Mouse (Mus musculus) midbrain, embryonic 11.5 days (tissue): ENCODE measurements around the gene Elfn2. TPM values are rescaled to one million over a fixed set of nuclear protein-coding genes. Genes with fewer than 3 reads are reported as not detected.

Experiments
- ATAC-seq: fragments of 200-750 bp; cut with Nextera tagmentation; 2 replicates; pipeline ENCODE4 v1.8.0; 2017; ENCODE audit warnings: moderate TSS enrichment, moderate library complexity; ENCODE audit not compliant: low FRiP score
- DNase-seq: peaks from one replicate; pipeline ENCODE4 v3.0.0; 2015; ENCODE audit warnings: low spot score; ENCODE audit errors: missing footprints
- H3K27ac ChIP-seq: fragments of 300-500 bp; sonication (generic); 2 replicates; pipeline ENCODE4 v1.5.1; 2014; ENCODE audit warnings: low read depth, low read length
- H3K27me3 ChIP-seq: fragments of 300-500 bp; sonication (generic); 2 replicates; pipeline ENCODE4 v1.6.1; 2014; ENCODE audit warnings: mild to moderate bottlenecking, low read length, moderate library complexity, mixed read lengths; ENCODE audit not compliant: control insufficient read depth, insufficient read depth
- H3K36me3 ChIP-seq: fragments of 300-500 bp; sonication (generic); 2 replicates; pipeline ENCODE4 v1.6.1; 2014; ENCODE audit warnings: mild to moderate bottlenecking, low read length, moderate library complexity, mixed read lengths; ENCODE audit not compliant: control insufficient read depth, insufficient read depth
- H3K4me1 ChIP-seq: fragments of 300-500 bp; sonication (generic); 2 replicates; pipeline ENCODE4 v1.6.1; 2014; ENCODE audit warnings: low read length; ENCODE audit not compliant: control insufficient read depth, insufficient read depth
- H3K4me2 ChIP-seq: fragments of 300-500 bp; sonication (generic); 2 replicates; pipeline ENCODE4 v1.6.1; 2014; ENCODE audit warnings: mild to moderate bottlenecking, moderate library complexity
- H3K4me3 ChIP-seq: fragments of 300-500 bp; sonication (generic); 2 replicates; pipeline ENCODE4 v1.5.1; 2014; ENCODE audit warnings: low read depth, low read length
- H3K9ac ChIP-seq: fragments of 300-500 bp; sonication (generic); 2 replicates; pipeline ENCODE4 v1.6.1; 2014; ENCODE audit warnings: low read length
- H3K9me3 ChIP-seq: fragments of 300-500 bp; sonication (generic); 2 replicates; pipeline ENCODE4 v1.6.1; 2016; ENCODE audit warnings: low read length; ENCODE audit not compliant: control insufficient read depth
- WGBS: fragments of 180-500 bp; shearing (Covaris S2); extraction: QIAGEN DNeasy Blood & Tissue Kit; methylation state at CpG from one replicate; pipeline ENCODE4 v1.1.7; 2014; 5-methylcytosine and 5-hydroxymethylcytosine counted together
- polyA plus RNA-seq: library from polyadenylated mRNA; unstranded; fragments of >200 nt; fragmentation: Nextera tagmentation; extraction: Ambion mirVana; gene quantifications from 2 replicates; pipeline ENCODE4 v1.2.1, GENCODE M21; 2014

The Elfn2 gene
- polyA plus RNA-seq, 1 experiment from 2014 or later = 0.18 TPM

GRCm38 (mm10) chr15:78752991-78753390, 34.4 kb upstream of the Elfn2 start:
- H3K4me1 ChIP-seq = peaks cover 5% of the 10 kb centered on the region; the same call in 1 of the 2 replicates

GRCm38 (mm10) chr15:78750608-78751350, 32.2 kb upstream of the Elfn2 start:
- no peaks in the 10 kb centered on the region for H3K9me3 ChIP-seq
- WGBS = 61% methylated on average over 6 of the region's 6 CpGs
- DNase-seq (peak; percentile 78), ATAC-seq (no peak)
- no peak overlapping the region for H3K4me2 ChIP-seq
- no peak overlapping the region for H3K9ac ChIP-seq
- H3K4me3 ChIP-seq = no peak overlapping the region
- no peaks in the 10 kb centered on the region for H3K27me3 ChIP-seq
- H3K27ac ChIP-seq = no peak overlapping the region
- H3K4me1 ChIP-seq = peaks cover 5% of the 10 kb centered on the region; the same call in 1 of the 2 replicates
- no peaks in the 10 kb centered on the region for H3K36me3 ChIP-seq

More at GRCm38 (mm10) chr15:78752991-78753390, 34.4 kb upstream of the Elfn2 start:
- Histone ChIP-seq H3K27ac (no peak overlapping the region), H3K27me3 (no peaks in the 10 kb centered on the region), H3K4me3 (no peak overlapping the region), H3K9ac (no peak overlapping the region), H3K4me2 (no peak overlapping the region), H3K36me3 (peaks cover 7% of the 10 kb centered on the region), H3K9me3 (no peaks in the 10 kb centered on the region)
- DNase-seq = no peak
- no peak for ATAC-seq

GRCm38 (mm10) chr15:78749855-78750254, 31.3 kb upstream of the Elfn2 start:
- no peaks in the 10 kb centered on the region for H3K36me3 ChIP-seq
- WGBS = 59% methylated on average over 5 of the region's 5 CpGs
- H3K4me1 ChIP-seq = peaks cover 3% of the 10 kb centered on the region; the same call in 1 of the 2 replicates
- no peaks in the 10 kb centered on the region for H3K9me3 ChIP-seq
- no peak overlapping the region for H3K27ac ChIP-seq
- H3K4me3 ChIP-seq = no peak overlapping the region
- H3K4me2 ChIP-seq = no peak overlapping the region
- H3K9ac ChIP-seq = no peak overlapping the region
- ATAC-seq = no peak
- peak; percentile 49 for DNase-seq
- no peaks in the 10 kb centered on the region for H3K27me3 ChIP-seq

GRCm38 (mm10) chr15:78744206-78744605, 25.6 kb upstream of the Elfn2 start:
- no peak overlapping the region for H3K4me2 ChIP-seq
- 3% methylated on average over 5 of the region's 5 CpGs for WGBS
- H3K27ac ChIP-seq = no peak overlapping the region
- H3K9me3 ChIP-seq = no peaks in the 10 kb centered on the region
- ATAC-seq (0 out of 2 replicates have a peak, but pooled peaks have one; percentile 27), DNase-seq (peak; percentile 99)
- H3K9ac ChIP-seq = no peak overlapping the region
- H3K36me3 ChIP-seq = no peaks in the 10 kb centered on the region
- H3K27me3 ChIP-seq = no peaks in the 10 kb centered on the region
- no peaks in the 10 kb centered on the region for H3K4me1 ChIP-seq
- H3K4me3 ChIP-seq = no peak overlapping the region

- Histone ChIP-seq H3K9me3 (no peaks in the 10 kb centered on the region), H3K27ac (no peak overlapping the region), H3K4me3 (no peak overlapping the region), H3K27me3 (no peaks in the 10 kb centered on the region), H3K9ac (no peak overlapping the region), H3K4me2 (no peak overlapping the region), H3K36me3 (no peaks in the 10 kb centered on the region), H3K4me1 (peaks cover under 1% of the 10 kb centered on the region; the same call in 1 of the 2 replicates)
- no peak for ATAC-seq
- WGBS = 77% methylated on average over 10 of the region's 10 CpGs
- peak; percentile 79 for DNase-seq
These were observed 24.3 kb upstream of the Elfn2 start for GRCm38 (mm10) chr15:78742831-78743230.

GRCm38 (mm10) chr15:78740662-78741061, 22.1 kb upstream of the Elfn2 start:
- WGBS = 80% methylated on average over 12 of the region's 12 CpGs
- H3K9me3 ChIP-seq = no peaks in the 10 kb centered on the region
- no peak overlapping the region for H3K4me3 ChIP-seq
- no peak overlapping the region for H3K4me2 ChIP-seq
- peak; percentile 69 for DNase-seq
- no peaks in the 10 kb centered on the region for H3K27me3 ChIP-seq
- ATAC-seq = no peak
- peaks cover 8% of the 10 kb centered on the region for H3K4me1 ChIP-seq
- no peak overlapping the region for H3K9ac ChIP-seq
- no peaks in the 10 kb centered on the region for H3K36me3 ChIP-seq
- no peak overlapping the region for H3K27ac ChIP-seq

- WGBS = 79% methylated on average over 6 of the region's 6 CpGs
- DNase-seq = peak; percentile 82
- ATAC-seq = no peak
- H3K4me3 ChIP-seq = no peak overlapping the region
- H3K4me2 ChIP-seq = no peak overlapping the region
- no peaks in the 10 kb centered on the region for H3K9me3 ChIP-seq
- H3K9ac ChIP-seq = no peak overlapping the region
- peaks cover 9% of the 10 kb centered on the region for H3K4me1 ChIP-seq
- no peaks in the 10 kb centered on the region for H3K27me3 ChIP-seq
- no peak overlapping the region for H3K27ac ChIP-seq
- no peaks in the 10 kb centered on the region for H3K36me3 ChIP-seq
These were observed 18.6 kb upstream of the Elfn2 start for GRCm38 (mm10) chr15:78737146-78737545.

- H3K9me3 ChIP-seq = no peaks in the 10 kb centered on the region
- H3K4me1 ChIP-seq = peaks cover 9% of the 10 kb centered on the region
- no peak overlapping the region for H3K4me2 ChIP-seq
- no peak overlapping the region for H3K27ac ChIP-seq
- 63% methylated on average over 7 of the region's 7 CpGs for WGBS
- H3K4me3 ChIP-seq = no peak overlapping the region
- H3K36me3 ChIP-seq = no peaks in the 10 kb centered on the region
- H3K27me3 ChIP-seq = no peaks in the 10 kb centered on the region
- ATAC-seq (no peak), DNase-seq (peak; percentile 26)
- no peak overlapping the region for H3K9ac ChIP-seq
These were observed 18.1 kb upstream of the Elfn2 start for GRCm38 (mm10) chr15:78736681-78737100.

- no peaks in the 10 kb centered on the region for H3K9me3 ChIP-seq
- H3K4me3 ChIP-seq = no peak overlapping the region
- 0 out of 2 replicates have a peak overlapping the region, but pooled peaks have one; percentile 4 for H3K9ac ChIP-seq
- DNase-seq (no peak), ATAC-seq (no peak)
- H3K4me2 ChIP-seq = no peak overlapping the region
- H3K36me3 ChIP-seq = no peaks in the 10 kb centered on the region
- H3K27me3 ChIP-seq = no peaks in the 10 kb centered on the region
- H3K27ac ChIP-seq = no peak overlapping the region
- WGBS = 67% methylated on average over 3 of the region's 3 CpGs
- peaks cover 9% of the 10 kb centered on the region for H3K4me1 ChIP-seq
These were observed 17.6 kb upstream of the Elfn2 start for GRCm38 (mm10) chr15:78736181-78736579.
